Mouse (Mus musculus) spleen, adult 2 months (tissue): Measurements from ENCODE around the gene Cpt1b.

Experiments
- CTCF ChIP-seq: fragments of 200-500 bp; IDR thresholded peaks from 2 replicates; pipeline ENCODE4 v1.5.1; 2011; ENCODE audit warnings: mild to moderate bottlenecking, inconsistent platforms; ENCODE audit not compliant: insufficient read depth, insufficient read length, insufficient replicate concordance; ENCODE audit errors: extremely low read depth
- POLR2A ChIP-seq: fragments of 200-500 bp; IDR thresholded peaks from 2 replicates; pipeline ENCODE4 v1.6.1; 2011; ENCODE audit warnings: low read depth, low read length, inconsistent platforms

DNA sequence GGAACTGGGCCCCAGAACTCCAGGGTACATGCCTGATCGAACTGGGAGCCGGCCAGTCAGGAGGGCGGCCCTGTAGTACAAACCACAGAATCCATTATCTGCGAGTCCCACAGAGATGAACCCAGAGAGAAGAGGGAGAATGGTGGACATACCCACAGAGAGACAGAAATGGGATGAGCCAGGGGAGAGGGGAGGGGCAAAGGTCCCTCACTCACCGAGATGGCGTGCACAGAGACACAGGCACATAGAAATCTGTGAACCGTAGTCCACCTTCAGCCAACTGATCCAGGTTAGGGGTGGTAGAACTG lies 49.6 kb upstream of the Cpt1b start:
- no peak for TF ChIP-seq CTCF
- no peak for TF ChIP-seq POLR2A
